Mouse (Mus musculus) embryonic facial prominence, embryonic 14.5 days (tissue): ENCODE results near the gene Lrrc74a. TPM values are rescaled to one million over a fixed set of nuclear protein-coding genes. Genes with fewer than 3 reads are reported as not detected.

Experiments
- ATAC-seq: fragments of 200-750 bp; cut with Nextera tagmentation; 2 replicates; pipeline ENCODE4 v1.8.0; 2017; ENCODE audit warnings: low read depth, moderate number of reproducible peaks, moderate TSS enrichment
- DNase-seq: peaks from one replicate; pipeline ENCODE4 v3.0.0-alpha.2; 2015; ENCODE audit warnings: low spot score
- H3K27ac ChIP-seq: fragments of 300-500 bp; sonication (generic); replicated peaks from 2 replicates; pipeline ENCODE4 v1.5.1; 2014; ENCODE audit warnings: low read depth, mild to moderate bottlenecking, low read length, moderate library complexity
- H3K27me3 ChIP-seq: fragments of 300-500 bp; sonication (generic); replicated peaks from 2 replicates; pipeline ENCODE4 v1.6.1; 2014; ENCODE audit warnings: low read length; ENCODE audit not compliant: control insufficient read depth, insufficient read depth
- H3K36me3 ChIP-seq: fragments of 300-500 bp; sonication (generic); 2 replicates; pipeline ENCODE4 v1.6.1; 2014; ENCODE audit warnings: low read length, mixed read lengths; ENCODE audit not compliant: control insufficient read depth, insufficient read depth
- H3K4me1 ChIP-seq: fragments of 300-500 bp; sonication (generic); 2 replicates; pipeline ENCODE4 v1.6.1; 2014; ENCODE audit warnings: antibody characterized with exemption, low read length; ENCODE audit not compliant: control insufficient read depth, insufficient read depth
- H3K4me2 ChIP-seq: fragments of 300-500 bp; sonication (generic); 2 replicates; pipeline ENCODE4 v1.6.1; 2014; ENCODE audit warnings: low read depth, mild to moderate bottlenecking, low read length, moderate library complexity, mixed read lengths
- H3K4me3 ChIP-seq: fragments of 300-500 bp; sonication (generic); 2 replicates; pipeline ENCODE4 v1.5.1; 2014; ENCODE audit warnings: low read depth, mild to moderate bottlenecking, low read length
- H3K9ac ChIP-seq: fragments of 300-500 bp; sonication (generic); 2 replicates; pipeline ENCODE4 v1.6.1; 2014; ENCODE audit warnings: low read depth, mild to moderate bottlenecking, low read length, moderate library complexity, mixed read lengths
- H3K9me3 ChIP-seq: fragments of 300-500 bp; sonication (generic); 2 replicates; pipeline ENCODE4 v1.6.1; 2016; ENCODE audit warnings: low read length; ENCODE audit not compliant: control insufficient read depth
- WGBS: fragments of 180-500 bp; shearing (Covaris S2); extraction: QIAGEN DNeasy Blood & Tissue Kit; methylation state at CpG from one replicate; pipeline ENCODE4 v1.1.7; 2014; 5-methylcytosine and 5-hydroxymethylcytosine counted together
- polyA plus RNA-seq: library from polyadenylated mRNA; unstranded; fragments of >200 nt; fragmentation: Nextera tagmentation; extraction: Ambion mirVana; gene quantifications from 2 replicates; pipeline ENCODE4 v1.2.1, GENCODE M21; 2014

Gene Lrrc74a
- polyA plus RNA-seq, 1 experiment from 2014 or later = not detected

GRCm38 (mm10) chr12:86725706-86726105, 8.5 kb upstream of the Lrrc74a start:
- no peak for ATAC-seq
- Histone ChIP-seq H3K4me3 (peak overlapping the region; percentile 72), H3K27me3 (no peaks in the 10 kb centered on the region), H3K36me3 (0 out of 2 replicates have a peak, but pooled peaks cover 2% of the 10 kb centered on the region), H3K9ac (peak overlapping the region; percentile 67), H3K27ac (peak overlapping the region; percentile 50), H3K4me1 (peaks cover 7% of the 10 kb centered on the region; the same call in 1 of the 2 replicates), H3K4me2 (peak overlapping the region; percentile 92), H3K9me3 (no peaks in the 10 kb centered on the region)
- WGBS = under 1% methylated on average over 19 of the region's 19 CpGs
- peak; percentile 64 for DNase-seq

DNA sequence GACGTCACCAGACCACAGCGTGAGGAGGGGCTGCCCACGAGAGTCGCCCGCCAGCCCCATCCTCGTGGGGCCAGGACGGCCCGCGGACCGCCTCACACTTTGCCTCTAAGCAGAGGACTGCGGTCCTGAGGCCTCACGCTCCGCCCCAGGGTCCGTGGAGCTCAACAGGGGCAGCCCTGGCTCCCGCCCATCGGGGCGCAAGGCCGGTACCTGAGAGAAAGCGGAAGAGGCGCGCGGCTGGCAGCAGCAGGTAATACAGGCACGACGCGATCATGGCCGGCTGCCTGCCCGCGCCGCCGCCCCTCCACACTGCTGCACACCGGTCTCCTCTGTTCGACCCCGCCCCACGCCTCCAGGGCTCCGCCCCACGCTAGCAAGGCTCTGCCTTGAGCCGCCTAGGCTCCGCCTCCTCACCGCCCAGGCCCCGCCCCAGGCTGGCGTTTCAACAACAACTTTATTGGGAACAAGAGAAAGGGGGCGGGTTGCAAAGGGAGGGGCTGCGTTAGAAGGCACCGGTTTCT, 8.0 kb upstream of the Lrrc74a start, which contains the start of gene Angel1:
Angel1 (minus strand) TSS at position 341 of the 521 bp plus-strand sequence.
- H3K4me3 ChIP-seq = peak within 1 kb of the TSS; percentile 72
- no peaks in the 10 kb centered on the region for H3K9me3 ChIP-seq
- H3K4me2 ChIP-seq = peak within 1 kb of the TSS; percentile 92
- peaks cover 7% of the 10 kb centered on the region; the same call in 1 of the 2 replicates for H3K4me1 ChIP-seq
- peak within 1 kb of the TSS; percentile 50 for H3K27ac ChIP-seq
- ATAC-seq (peak; percentile 99), DNase-seq (peak; percentile 98)
- under 1% methylated on average over 30 of the region's 44 CpGs for WGBS
- H3K9ac ChIP-seq = peak within 1 kb of the TSS; percentile 67
- no peaks in the 10 kb centered on the region for H3K27me3 ChIP-seq
- no peaks in the 10 kb centered on the region for H3K36me3 ChIP-seq

DNA sequence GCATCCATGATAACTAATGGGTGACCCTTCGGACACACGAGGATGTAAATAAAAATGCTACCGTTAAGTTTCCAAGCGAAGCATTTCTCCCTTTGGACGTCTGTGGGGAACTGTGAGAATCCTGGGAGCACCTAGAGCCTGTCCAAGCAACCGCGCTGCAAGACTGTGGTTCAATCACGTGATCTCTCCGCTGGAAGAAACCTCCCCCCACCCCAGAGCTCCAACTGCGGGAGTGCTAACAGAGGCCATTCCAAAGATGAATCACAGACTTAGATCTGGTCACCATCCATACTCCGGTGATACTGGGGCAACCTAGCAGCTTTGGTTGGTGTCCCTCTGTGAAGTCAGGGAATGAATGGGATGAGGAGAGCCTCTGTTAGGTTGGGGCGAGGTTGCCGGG, 26.9 kb downstream of the Lrrc74a start:
- Histone ChIP-seq H3K9me3 (no peaks in the 10 kb centered on the region), H3K4me3 (no peak overlapping the region), H3K4me2 (no peak overlapping the region), H3K36me3 (no peaks in the 10 kb centered on the region), H3K4me1 (no peaks in the 10 kb centered on the region), H3K27me3 (no peaks in the 10 kb centered on the region), H3K27ac (no peak overlapping the region), H3K9ac (no peak overlapping the region)
- no peak for DNase-seq
- WGBS = 79% methylated on average over 13 of the region's 13 CpGs
- no peak for ATAC-seq

DNA sequence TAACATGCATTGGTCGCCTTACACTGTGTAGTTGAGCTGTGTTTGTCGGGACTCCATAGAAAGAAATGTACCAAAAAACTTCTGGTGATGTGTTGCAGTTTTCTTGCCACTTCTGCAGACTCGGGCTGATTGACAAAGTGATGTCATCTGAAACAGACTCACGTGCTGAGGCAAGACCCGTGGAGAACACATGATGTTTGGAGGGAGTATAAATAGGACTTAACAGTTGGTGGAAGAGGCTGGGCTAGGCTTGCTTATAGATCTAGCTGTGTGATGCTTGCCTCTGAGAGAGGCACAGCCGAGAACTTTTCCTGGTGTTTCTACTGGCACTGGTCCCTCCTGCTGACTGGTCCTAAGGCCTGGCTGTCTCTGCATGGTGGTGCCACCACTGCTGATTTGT, 29.9 kb downstream of the Lrrc74a start:
- Histone ChIP-seq H3K4me2 (no peak overlapping the region), H3K4me3 (no peak overlapping the region), H3K27ac (no peak overlapping the region), H3K36me3 (no peaks in the 10 kb centered on the region), H3K9me3 (no peaks in the 10 kb centered on the region), H3K27me3 (no peaks in the 10 kb centered on the region), H3K9ac (no peak overlapping the region), H3K4me1 (peaks cover 3% of the 10 kb centered on the region; the same call in 1 of the 2 replicates)
- DNase-seq = no peak
- WGBS = 66% methylated on average over 6 of the region's 6 CpGs
- no peak for ATAC-seq

DNA sequence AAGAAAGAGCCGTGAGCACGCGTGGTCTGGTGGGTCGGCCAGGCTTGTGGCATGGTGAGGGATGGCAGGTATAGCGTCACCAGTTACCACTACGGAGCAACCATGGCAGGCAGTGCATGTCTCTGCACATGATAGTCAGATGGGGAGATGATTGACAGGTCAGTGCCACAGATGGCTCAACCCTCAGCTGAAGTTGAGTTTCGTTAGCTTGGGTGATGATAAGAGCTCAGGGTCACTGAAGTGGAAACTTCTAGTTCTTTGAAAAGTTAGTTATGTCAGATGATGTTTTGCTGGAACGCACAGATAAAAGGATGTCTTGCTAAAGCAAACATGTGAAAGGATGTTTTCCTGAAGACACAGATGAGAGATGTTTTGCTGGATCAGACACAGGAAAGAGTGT, 32.3 kb downstream of the Lrrc74a start:
- Histone ChIP-seq H3K27me3 (no peaks in the 10 kb centered on the region), H3K9ac (no peak overlapping the region), H3K4me2 (no peak overlapping the region), H3K4me3 (no peak overlapping the region), H3K36me3 (no peaks in the 10 kb centered on the region), H3K27ac (no peak overlapping the region), H3K4me1 (peaks cover 19% of the 10 kb centered on the region), H3K9me3 (no peaks in the 10 kb centered on the region)
- DNase-seq (no peak), ATAC-seq (no peak)
- WGBS = 85% methylated on average over 8 of the region's 8 CpGs

- Histone ChIP-seq H3K27ac (no peak overlapping the region), H3K36me3 (no peaks in the 10 kb centered on the region), H3K9me3 (no peaks in the 10 kb centered on the region), H3K9ac (0 out of 2 replicates have a peak overlapping the region, but pooled peaks have one; percentile 21), H3K4me1 (peaks cover 24% of the 10 kb centered on the region), H3K27me3 (no peaks in the 10 kb centered on the region), H3K4me2 (no peak overlapping the region), H3K4me3 (no peak overlapping the region)
- 35% methylated on average over 20 of the region's 20 CpGs for WGBS
- DNase-seq = peak; percentile 76
- 0 out of 2 replicates have a peak, but pooled peaks have one; percentile 10 for ATAC-seq
These were observed 33.9 kb downstream of the Lrrc74a start for GRCm38 (mm10) chr12:86767868-86768631.

GRCm38 (mm10) chr12:86768986-86769580, 34.9 kb downstream of the Lrrc74a start:
- DNase-seq (peak; percentile 42), ATAC-seq (no peak)
- Histone ChIP-seq H3K9me3 (no peaks in the 10 kb centered on the region), H3K4me3 (no peak overlapping the region), H3K27ac (no peak overlapping the region), H3K36me3 (no peaks in the 10 kb centered on the region), H3K9ac (no peak overlapping the region), H3K4me2 (no peak overlapping the region), H3K4me1 (peaks cover 24% of the 10 kb centered on the region), H3K27me3 (no peaks in the 10 kb centered on the region)
- WGBS = 29% methylated on average over 4 of the region's 4 CpGs

DNA sequence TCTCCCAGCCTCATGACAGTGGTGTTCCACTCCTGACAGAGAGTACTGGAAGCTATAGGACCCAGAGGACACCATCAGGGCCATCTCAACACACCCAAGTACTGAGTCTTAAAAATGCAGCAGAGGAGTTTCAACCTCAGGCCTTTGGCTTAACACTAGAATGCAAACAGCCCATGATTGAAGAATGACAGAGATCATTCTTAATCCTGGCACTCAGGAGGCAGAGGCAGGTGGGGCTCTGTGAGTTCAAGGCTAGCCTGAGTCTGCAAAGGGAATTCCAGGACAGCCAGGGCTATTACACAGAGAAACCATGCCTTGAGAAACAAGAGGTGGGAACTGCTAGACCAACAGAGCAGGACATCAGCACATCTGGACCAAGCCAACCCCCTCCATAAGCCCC, 35.6 kb downstream of the Lrrc74a start:
- ATAC-seq = no peak
- Histone ChIP-seq H3K27ac (peak overlapping the region; percentile 79), H3K4me2 (no peak overlapping the region)

More for the DNA sequence above, 35.6 kb downstream of the Lrrc74a start:
- no peak overlapping the region for H3K4me3 ChIP-seq
- H3K27me3 ChIP-seq = no peaks in the 10 kb centered on the region
- no peaks in the 10 kb centered on the region for H3K36me3 ChIP-seq
- no peak for DNase-seq
- H3K9me3 ChIP-seq = no peaks in the 10 kb centered on the region
- peaks cover 24% of the 10 kb centered on the region for H3K4me1 ChIP-seq
- no peak overlapping the region; the same call in 1 of the 2 replicates for H3K9ac ChIP-seq
